Mouse (Mus musculus) myocyte (in vitro differentiated cells): Measurements from ENCODE around the gene Ubash3b. TPM values are rescaled to one million over a fixed set of nuclear protein-coding genes. Genes with fewer than 3 reads are reported as not detected.

Experiments
- H3K27me3 ChIP-seq: one replicate; pipeline ENCODE4 v1.6.1; 2011; ENCODE audit not compliant: control insufficient read depth, insufficient read depth, insufficient read length
- H3K36me3 ChIP-seq: one replicate; pipeline ENCODE4 v1.6.1; 2011; ENCODE audit not compliant: control insufficient read depth, insufficient read depth
- H3K4me2 ChIP-seq: one replicate; pipeline ENCODE4 v1.6.1; 2011; ENCODE audit warnings: low read depth, control low read depth
- H3K4me3 ChIP-seq: one replicate; pipeline ENCODE4 v1.5.1; 2011; ENCODE audit warnings: mild to moderate bottlenecking, control low read depth, moderate library complexity
- H3K79me2 ChIP-seq: one replicate; pipeline ENCODE4 v1.6.1; 2011; ENCODE audit not compliant: control insufficient read depth, insufficient read depth
- H3ac ChIP-seq: one replicate; pipeline ENCODE4 v1.6.1; 2011; ENCODE audit not compliant: control insufficient read depth, insufficient read length
- CEBPB ChIP-seq: IDR thresholded peaks from 2 replicates; pipeline ENCODE4 v1.6.1; 2011; ENCODE audit warnings: mild to moderate bottlenecking, moderate library complexity; ENCODE audit not compliant: poor library complexity, insufficient read depth, severe bottlenecking
- E2F4 ChIP-seq: IDR thresholded peaks from one replicate; pipeline ENCODE4 v1.6.1; 2011; ENCODE audit warnings: mild to moderate bottlenecking, control low read depth, moderate library complexity; ENCODE audit not compliant: insufficient read depth
- MAX ChIP-seq: IDR thresholded peaks from one replicate; pipeline ENCODE4 v1.6.1; 2011; ENCODE audit warnings: low read depth, mild to moderate bottlenecking, control low read depth
- MYOD1 ChIP-seq, 3 experiments: IDR thresholded peaks; one replicate each; pipeline ENCODE4 v1.6.1; 2011; ENCODE audit warnings: control low read depth in 2 of 3, low read depth in 2 of 3, mild to moderate bottlenecking in 2 of 3, moderate library complexity in 1 of 3; ENCODE audit not compliant: insufficient read length in 2 of 3, control insufficient read depth in 1 of 3
- MYOG ChIP-seq, 3 experiments: IDR thresholded peaks; one replicate each; pipeline ENCODE4 v1.6.1; 2011; ENCODE audit warnings: control low read depth in 2 of 3, low read depth in 2 of 3, mild to moderate bottlenecking in 2 of 3; ENCODE audit not compliant: insufficient read length in 2 of 3, control insufficient read depth in 1 of 3, insufficient read depth in 1 of 3
- POLR2A ChIP-seq: IDR thresholded peaks from one replicate; pipeline ENCODE4 v1.6.1; 2011; ENCODE audit warnings: low read depth, mild to moderate bottlenecking, control low read depth, moderate library complexity; ENCODE audit not compliant: insufficient read length
- POLR2AphosphoS2 ChIP-seq: IDR thresholded peaks from one replicate; pipeline ENCODE4 v1.6.1; 2011; ENCODE audit warnings: low read depth, control low read depth; ENCODE audit not compliant: insufficient read length
- REST ChIP-seq: IDR thresholded peaks from one replicate; pipeline ENCODE4 v1.6.1; 2011; ENCODE audit warnings: mild to moderate bottlenecking, control low read depth, moderate library complexity; ENCODE audit not compliant: insufficient read depth, insufficient read length
- SRF ChIP-seq: IDR thresholded peaks from one replicate; pipeline ENCODE4 v1.6.1; 2011; ENCODE audit warnings: low read depth; ENCODE audit not compliant: control insufficient read depth, insufficient read length
- TCF12 ChIP-seq: IDR thresholded peaks from one replicate; pipeline ENCODE4 v1.6.1; 2011; ENCODE audit warnings: mild to moderate bottlenecking, control low read depth; ENCODE audit not compliant: poor library complexity, insufficient read depth, severe bottlenecking
- TCF3 ChIP-seq: IDR thresholded peaks from one replicate; pipeline ENCODE4 v1.6.1; 2011; ENCODE audit warnings: low read depth, control low read depth; ENCODE audit not compliant: insufficient read length
- USF1 ChIP-seq: IDR thresholded peaks from one replicate; pipeline ENCODE4 v1.6.1; 2011; ENCODE audit warnings: low read depth, mild to moderate bottlenecking, control low read depth, moderate library complexity
- polyA plus RNA-seq: library from polyadenylated mRNA; unstranded; fragments of >200 nt; fragmentation: generic; extraction: Trizol; gene quantifications from one replicate; pipeline ENCODE4 v1.2.1, GENCODE M21; 2012; ENCODE audit warnings: missing spikeins

Gene Ubash3b
- polyA plus RNA-seq, 1 experiment, result 5.9 TPM

- Histone ChIP-seq H3K4me2 (no peak overlapping the region), H3K79me2 (no peaks in the 10 kb centered on the region), H3K27me3 (peaks cover 29% of the 10 kb centered on the region), H3K36me3 (no peaks in the 10 kb centered on the region), H3K4me3 (no peak overlapping the region), H3ac (no peak overlapping the region)
- TF ChIP-seq USF1 (no peak), CEBPB (no peak), SRF (no peak), MYOD1 (IDR thresholded peaks at IDR 0.05; ENCODE audit: control insufficient read depth in 1 of 3, insufficient read length in 2 of 3, low read depth in 2 of 3) (no peak), E2F4 (no peak), REST (no peak), MAX (no peak), TCF12 (no peak), POLR2AphosphoS2 (no peak), POLR2A (no peak), TCF3 (no peak), MYOG (IDR thresholded peaks at IDR 0.05; ENCODE audit: control insufficient read depth in 1 of 3, insufficient read depth in 1 of 3, insufficient read length in 2 of 3, low read depth in 2 of 3) (no peak)
Observed at GRCm38 (mm10) chr9:40961401-40961800, 200.1 kb downstream of the Ubash3b start.

Other genes with a start within 250 kb of the Ubash3b start
- not detected for gene Jhy, start 197.6 kb downstream of the Ubash3b start, polyA plus RNA-seq
- 0.14 TPM for gene Crtam, start 157.1 kb downstream of the Ubash3b start, polyA plus RNA-seq